Comparison of ENCODE assay signal across 8 mouse cellular contexts in the genomic region with DNA sequence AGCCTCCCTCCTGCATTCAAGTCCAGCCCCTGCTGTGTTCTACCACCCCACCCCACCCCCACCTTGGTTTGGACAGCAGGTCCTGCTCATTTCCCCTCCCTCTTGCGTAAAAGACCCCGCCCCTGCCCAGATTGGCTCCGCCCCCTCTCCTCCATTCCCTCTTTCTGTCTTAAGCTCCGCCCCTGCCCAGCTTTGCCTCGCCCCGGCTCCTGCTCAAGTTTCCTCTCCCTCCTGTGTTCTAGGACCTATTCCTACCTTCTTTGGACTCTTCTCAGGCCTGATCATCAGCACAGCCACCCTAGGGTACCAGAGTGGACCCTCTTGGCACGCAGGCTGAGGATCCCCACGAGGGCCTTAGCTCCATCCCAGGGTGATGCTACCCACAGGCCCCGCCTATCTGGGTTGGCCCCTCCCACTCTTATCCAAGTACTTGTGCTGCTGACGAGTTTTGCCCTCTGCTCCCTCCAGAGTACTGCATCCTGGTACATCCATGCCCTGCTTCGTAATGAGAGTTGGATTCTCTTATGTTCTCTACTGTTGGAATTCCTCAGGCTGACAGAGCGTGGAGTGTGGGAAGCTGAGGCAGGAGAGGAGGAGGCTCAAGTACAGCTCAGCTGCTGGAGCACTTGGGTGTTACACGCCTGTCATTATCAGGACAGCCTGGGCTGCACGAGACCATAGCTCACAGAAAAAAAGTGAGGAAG. TPM values are rescaled to one million over a fixed set of nuclear protein-coding genes. Genes with fewer than 3 reads are reported as not detected.
DNase-seq lines count a peak whose midpoint lies in the region; ATAC-seq and TF ChIP-seq lines count a peak whose summit lies in the region.

No protein-coding gene starts in this region.

- H3K4me1 ChIP-seq in forebrain, embryonic 10.5 days = peaks cover 66% of the 10 kb centered on the region
- peaks cover 19% of the 10 kb centered on the region for H3K4me1 ChIP-seq in forebrain, postnatal 0 days (ENCODE audit: insufficient read depth)
- H3K4me1 ChIP-seq in bone marrow, adult 2 months (ENCODE audit: control insufficient read depth, insufficient read depth, low read length) = peaks cover 6% of the 10 kb centered on the region; the same call in 1 of the 2 replicates
- H3K4me1 ChIP-seq in kidney, postnatal 0 days (replicated peaks; ENCODE audit: insufficient read depth, low read length) = peaks cover 19% of the 10 kb centered on the region

- 10% methylated on average over 14 of the region's 14 CpGs for WGBS in forebrain, embryonic 10.5 days
- WGBS in forebrain, postnatal 0 days = 18% methylated on average over 14 of the region's 14 CpGs
- WGBS in bone marrow, adult 2 months = 31% methylated on average over 14 of the region's 14 CpGs
- WGBS in kidney, postnatal 0 days = 19% methylated on average over 14 of the region's 14 CpGs

- no peaks in the 10 kb centered on the region for H3K9me3 ChIP-seq in forebrain, embryonic 10.5 days
- H3K9me3 ChIP-seq in forebrain, postnatal 0 days (ENCODE audit: low read length) = no peaks in the 10 kb centered on the region
- no peaks in the 10 kb centered on the region for H3K9me3 ChIP-seq in kidney, postnatal 0 days (replicated peaks; ENCODE audit: low read length)

- H3K27ac ChIP-seq in forebrain, embryonic 10.5 days = peak overlapping the region; percentile 75
- H3K27ac ChIP-seq in forebrain, postnatal 0 days (ENCODE audit: low read depth, low read length) = no peak overlapping the region
- no peak overlapping the region for H3K27ac ChIP-seq in bone marrow, adult 2 months (ENCODE audit: control insufficient read depth, insufficient read depth, low read depth, low read length, poor library complexity)
- 0 out of 2 replicates have a peak overlapping the region, but pooled peaks have one; percentile 5 for H3K27ac ChIP-seq in kidney, postnatal 0 days

- H3K9ac ChIP-seq in forebrain, postnatal 0 days = no peak overlapping the region
- H3K9ac ChIP-seq in kidney, postnatal 0 days (ENCODE audit: low read depth, low read length) = no peak overlapping the region

- peaks cover 46% of the 10 kb centered on the region for H3K36me3 ChIP-seq in forebrain, embryonic 10.5 days (replicated peaks)
- H3K36me3 ChIP-seq in forebrain, postnatal 0 days (ENCODE audit: insufficient read depth) = peaks cover 29% of the 10 kb centered on the region
- H3K36me3 ChIP-seq in kidney, postnatal 0 days (ENCODE audit: insufficient read depth, low read length) = peaks cover 23% of the 10 kb centered on the region; the same call in 1 of the 2 replicates

- H3K4me2 ChIP-seq in forebrain, postnatal 0 days (ENCODE audit: low read depth) = no peak overlapping the region
- H3K4me2 ChIP-seq in kidney, postnatal 0 days (ENCODE audit: low read length) = peak overlapping the region; percentile 23; the same call in 1 of the 2 replicates

- H3K27me3 ChIP-seq in forebrain, embryonic 10.5 days (ENCODE audit: poor library complexity, severe bottlenecking) = no peaks in the 10 kb centered on the region
- no peaks in the 10 kb centered on the region for H3K27me3 ChIP-seq in forebrain, postnatal 0 days (ENCODE audit: insufficient read depth, low read length)
- H3K27me3 ChIP-seq in kidney, postnatal 0 days (ENCODE audit: insufficient read depth, low read length) = no peaks in the 10 kb centered on the region

- peak overlapping the region; percentile 42 for H3K4me3 ChIP-seq in forebrain, embryonic 10.5 days
- no peak overlapping the region for H3K4me3 ChIP-seq in forebrain, postnatal 0 days (ENCODE audit: low read depth, low read length)
- peak overlapping the region; percentile 19 for H3K4me3 ChIP-seq in bone marrow, adult 2 months (replicated peaks; ENCODE audit: control insufficient read depth, low read depth, low read length)
- H3K4me3 ChIP-seq in kidney, postnatal 0 days (replicated peaks; ENCODE audit: low read depth, low read length) = no peak overlapping the region

- no peak for TF ChIP-seq POLR2A in bone marrow, adult 2 months (IDR thresholded peaks at IDR 0.05; ENCODE audit: borderline replicate concordance, control insufficient read depth, low read depth, low read length)

- TF ChIP-seq CTCF in forebrain, postnatal 0 days (IDR thresholded peaks at IDR 0.05; ENCODE audit: low read depth) = no peak
- no peak for TF ChIP-seq CTCF in bone marrow, adult 2 months (IDR thresholded peaks at IDR 0.05; ENCODE audit: control insufficient read depth, insufficient read depth, low read length)
- TF ChIP-seq CTCF in kidney, postnatal 0 days (IDR thresholded peaks at IDR 0.05; ENCODE audit: low read depth) = no peak

- peak; percentile 50 for DNase-seq in forebrain, embryonic 10.5 days (ENCODE audit: extremely low spot score, low spot score)
- no peak for DNase-seq in forebrain, postnatal 0 days
- DNase-seq in 3134 (ENCODE audit: extremely low read depth, insufficient read length, low spot score) = peak; percentile 87
- peak; percentile 65 for DNase-seq in kidney, postnatal 0 days (ENCODE audit: low spot score)
- DNase-seq in lung, postnatal 36 days = peak; percentile 68
- no peak for DNase-seq in ovary, postnatal 14 days (ENCODE audit: low spot score)
- no peak for DNase-seq in right cerebral cortex, adult 2 months (ENCODE audit: low spot score in 2 of 2)

- no peak for ATAC-seq in forebrain, postnatal 0 days
- ATAC-seq in kidney, postnatal 0 days (replicated peaks; ENCODE audit: low FRiP score, low read depth) = 0 out of 2 replicates have a peak, but pooled peaks have one; percentile 26

RNA-seq across cellular contexts. Expression of gene Rpl36, which starts 1.2 kb away (rescaled TPM):
- polyA plus RNA-seq in forebrain, embryonic 10.5 days (2016; fragmentation: Nextera tagmentation; extraction: Ambion mirVana) = 1,518 and 1,601 TPM in 2 replicates
- total RNA-seq in forebrain, postnatal 0 days (2014; rRNA removed) = 807 and 1,399 TPM in 2 replicates
- 1,145 and 1,575 TPM in 2 replicates for polyA plus RNA-seq in forebrain, postnatal 0 days (2015; fragmentation: Nextera tagmentation; extraction: Ambion mirVana)
- polyA plus RNA-seq in bone marrow, adult 2 months (2011; ENCODE audit: insufficient read depth, insufficient read length, low replicate concordance, missing spikeins) = 407 and 414 TPM in 2 replicates
- 2,445 and 2,952 TPM in 2 replicates for polyA plus RNA-seq in kidney, postnatal 0 days (2015; fragmentation: Nextera tagmentation; extraction: Ambion mirVana)

RNA-seq across cellular contexts. Expression of gene 2410015M20Rik, which starts 2.4 kb away (rescaled TPM):
- polyA plus RNA-seq in forebrain, embryonic 10.5 days (2016; fragmentation: Nextera tagmentation; extraction: Ambion mirVana) = 192 and 193 TPM in 2 replicates
- 66.0 and 124 TPM in 2 replicates for total RNA-seq in forebrain, postnatal 0 days (2014; rRNA removed)
- 208 and 263 TPM in 2 replicates for polyA plus RNA-seq in forebrain, postnatal 0 days (2015; fragmentation: Nextera tagmentation; extraction: Ambion mirVana)
- polyA plus RNA-seq in bone marrow, adult 2 months (2011; ENCODE audit: insufficient read depth, insufficient read length, low replicate concordance, missing spikeins) = 44.0 and 94.1 TPM in 2 replicates
- 395 and 467 TPM in 2 replicates for polyA plus RNA-seq in kidney, postnatal 0 days (2015; fragmentation: Nextera tagmentation; extraction: Ambion mirVana)

RNA-seq across cellular contexts. Expression of gene Lonp1, which starts 14.7 kb away (rescaled TPM):
- polyA plus RNA-seq in forebrain, embryonic 10.5 days (2016; fragmentation: Nextera tagmentation; extraction: Ambion mirVana) = 61.8 and 62.3 TPM in 2 replicates
- total RNA-seq in forebrain, postnatal 0 days (2014; rRNA removed) = 64.9 and 76.3 TPM in 2 replicates
- 34.2 and 38.2 TPM in 2 replicates for polyA plus RNA-seq in forebrain, postnatal 0 days (2015; fragmentation: Nextera tagmentation; extraction: Ambion mirVana)
- 19.7 and 29.5 TPM in 2 replicates for polyA plus RNA-seq in bone marrow, adult 2 months (2011; ENCODE audit: insufficient read depth, insufficient read length, low replicate concordance, missing spikeins)
- polyA plus RNA-seq in kidney, postnatal 0 days (2015; fragmentation: Nextera tagmentation; extraction: Ambion mirVana) = 45.4 and 46.8 TPM in 2 replicates

RNA-seq across cellular contexts. Expression of gene Catsperd, which starts 15.9 kb away (rescaled TPM):
- polyA plus RNA-seq in forebrain, embryonic 10.5 days (2016; fragmentation: Nextera tagmentation; extraction: Ambion mirVana) = 0.53 and 0.81 TPM in 2 replicates
- total RNA-seq in forebrain, postnatal 0 days (2014; rRNA removed) = 0.81 and 1.5 TPM in 2 replicates
- 0.94 and 1.2 TPM in 2 replicates for polyA plus RNA-seq in forebrain, postnatal 0 days (2015; fragmentation: Nextera tagmentation; extraction: Ambion mirVana)
- polyA plus RNA-seq in bone marrow, adult 2 months (2011; ENCODE audit: insufficient read depth, insufficient read length, low replicate concordance, missing spikeins) = not detected in 2 replicates
- polyA plus RNA-seq in kidney, postnatal 0 days (2015; fragmentation: Nextera tagmentation; extraction: Ambion mirVana) = 0.78 and 1.0 TPM in 2 replicates

RNA-seq across cellular contexts. Expression of gene Safb, which starts 27.4 kb away (rescaled TPM):
- polyA plus RNA-seq in forebrain, embryonic 10.5 days (2016; fragmentation: Nextera tagmentation; extraction: Ambion mirVana) = 160 and 172 TPM in 2 replicates
- 56.0 and 71.7 TPM in 2 replicates for total RNA-seq in forebrain, postnatal 0 days (2014; rRNA removed)
- 61.8 and 82.8 TPM in 2 replicates for polyA plus RNA-seq in forebrain, postnatal 0 days (2015; fragmentation: Nextera tagmentation; extraction: Ambion mirVana)
- polyA plus RNA-seq in bone marrow, adult 2 months (2011; ENCODE audit: insufficient read depth, insufficient read length, low replicate concordance, missing spikeins) = 94.9 and 178 TPM in 2 replicates
- polyA plus RNA-seq in kidney, postnatal 0 days (2015; fragmentation: Nextera tagmentation; extraction: Ambion mirVana) = 61.0 and 65.9 TPM in 2 replicates

Comparison
In these comparisons a context has a peak if more than half of its experiments do, and no peak if none do; other contexts are left out.
1. DNase-seq: peak in forebrain, embryonic 10.5 days (single experiment), 3134 (single experiment), kidney, postnatal 0 days (single experiment) and lung, postnatal 36 days (single experiment); none in forebrain, postnatal 0 days (single experiment), ovary, postnatal 14 days (single experiment) and right cerebral cortex, adult 2 months (0 of 2).
2. H3K27ac ChIP-seq: peak in forebrain, embryonic 10.5 days (single experiment) and kidney, postnatal 0 days (single experiment); none in forebrain, postnatal 0 days (single experiment) and bone marrow, adult 2 months (single experiment).
3. H3K4me3 ChIP-seq: peak in forebrain, embryonic 10.5 days (single experiment) and bone marrow, adult 2 months (single experiment); none in forebrain, postnatal 0 days (single experiment) and kidney, postnatal 0 days (single experiment).